Mouse (Mus musculus) right cerebral cortex, postnatal 14 days (tissue): ENCODE measurements around the gene Auts2.

Experiments used
- DNase-seq: peaks from one replicate; pipeline ENCODE4 v3.0.0; 2022

The Auts2 gene

DNA sequence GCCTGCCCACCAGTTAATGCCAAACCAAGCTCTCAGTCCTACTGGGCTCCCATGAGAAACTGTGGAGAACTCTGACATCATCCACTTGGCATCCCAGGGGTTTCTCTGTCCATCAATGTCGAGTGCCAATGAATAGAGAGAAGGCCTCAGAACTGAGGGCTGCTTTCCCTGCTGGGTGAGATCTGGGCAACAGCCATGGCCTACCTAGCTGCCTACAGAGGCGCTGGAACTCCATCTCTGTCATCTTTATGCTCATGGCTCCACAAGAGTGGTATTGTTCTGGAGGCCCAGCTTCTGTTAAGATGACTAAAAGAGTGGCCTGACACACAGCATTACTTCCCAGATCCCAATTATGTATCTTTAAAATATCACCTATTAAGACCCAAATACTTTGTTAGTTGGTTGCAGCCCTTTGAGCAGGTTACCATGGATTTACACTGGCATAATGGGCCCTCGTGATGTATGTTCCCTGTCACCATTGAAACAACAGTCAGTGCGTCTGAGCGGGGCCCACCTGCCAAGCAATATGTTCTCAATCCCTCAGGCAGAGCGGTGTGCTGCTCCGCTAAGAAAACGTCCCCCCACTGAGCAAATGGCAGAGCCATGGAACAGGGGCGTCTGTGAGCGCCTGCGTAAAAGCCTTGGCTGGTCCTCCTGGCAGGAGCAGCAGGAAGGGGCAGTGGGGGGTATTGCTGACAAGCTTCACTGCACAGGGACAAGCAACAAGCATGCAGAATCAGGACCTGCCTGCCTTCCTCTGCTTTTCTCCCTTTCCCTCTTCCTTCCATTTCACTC, 718.8 kb downstream of the Auts2 start:
- peak; percentile 16 for DNase-seq

DNA sequence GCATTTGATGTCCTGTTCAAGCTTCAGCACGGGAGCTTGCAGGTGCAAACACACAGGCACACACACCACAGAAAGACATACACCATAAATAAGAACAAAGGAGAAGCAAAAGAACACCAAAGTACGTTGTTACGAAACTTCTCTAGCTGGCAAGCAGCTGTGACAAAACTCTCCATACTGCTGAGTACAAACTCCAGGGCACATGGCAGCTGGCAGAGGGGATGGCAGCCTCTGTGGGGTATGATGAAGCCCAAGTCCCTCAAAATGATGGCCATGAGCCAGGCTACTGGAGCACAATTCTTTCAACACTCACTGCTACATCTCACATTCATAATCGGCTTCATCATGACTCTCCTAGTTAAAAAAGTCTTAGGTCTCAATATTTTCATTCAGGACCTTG, 721.7 kb downstream of the Auts2 start:
- no peak for DNase-seq

GRCm38 (mm10) chr5:131819251-131819691, 723.9 kb downstream of the Auts2 start:
- DNase-seq = peak; percentile 30

- no peak for DNase-seq
Observed at GRCm38 (mm10) chr5:131815498-131815897, 727.6 kb downstream of the Auts2 start.

- DNase-seq = no peak
Observed at GRCm38 (mm10) chr5:131814503-131815003, 728.6 kb downstream of the Auts2 start.

DNA sequence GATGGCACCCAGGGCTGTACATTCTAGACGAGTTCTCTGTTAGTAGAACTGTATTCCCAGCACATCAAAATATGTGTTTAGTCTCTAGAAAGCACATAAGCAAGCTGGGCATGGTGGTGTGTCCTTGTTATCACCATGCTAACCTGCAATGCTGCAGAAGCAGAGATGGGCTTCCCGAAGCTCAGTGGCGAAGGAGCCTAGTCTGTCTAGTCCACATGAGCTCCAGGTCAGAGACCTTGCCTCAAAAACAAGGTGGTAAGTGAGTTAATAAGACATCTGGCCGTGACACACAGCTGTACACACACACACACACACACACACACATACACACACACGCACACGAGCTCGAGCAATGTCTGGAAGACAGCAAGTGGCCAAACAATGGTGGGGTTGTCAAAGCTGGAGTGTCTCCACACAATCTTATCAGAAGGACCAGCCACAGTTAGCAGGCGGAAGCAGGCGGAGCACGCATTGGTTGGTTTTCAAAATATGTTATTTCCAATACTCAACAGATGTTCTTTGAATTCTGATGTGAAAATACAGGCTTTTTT, 729.1 kb downstream of the Auts2 start:
- DNase-seq = no peak

GRCm38 (mm10) chr5:131813331-131813781, 729.8 kb downstream of the Auts2 start:
- peak; percentile 35 for DNase-seq

GRCm38 (mm10) chr5:131812483-131813063, 730.6 kb downstream of the Auts2 start:
- no peak for DNase-seq

DNA sequence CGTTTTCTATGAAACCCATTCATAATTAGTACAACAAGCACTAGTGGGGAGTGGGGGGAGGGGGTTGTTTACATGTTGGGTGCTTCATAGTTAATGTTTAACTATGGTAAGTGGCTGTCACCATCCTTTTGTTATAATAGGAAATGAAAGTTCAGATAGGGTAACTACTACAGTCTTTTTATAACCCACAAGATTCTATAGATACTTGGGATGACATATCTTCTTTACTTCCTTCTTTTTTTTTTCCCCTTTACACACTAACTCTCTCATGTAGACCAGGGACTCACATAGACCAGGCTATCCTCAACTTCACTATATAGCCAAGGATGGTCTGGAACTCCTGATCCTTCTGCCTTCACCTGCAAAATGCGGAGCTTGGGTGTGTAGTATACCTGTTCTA, 736.8 kb downstream of the Auts2 start:
- no peak for DNase-seq

DNA sequence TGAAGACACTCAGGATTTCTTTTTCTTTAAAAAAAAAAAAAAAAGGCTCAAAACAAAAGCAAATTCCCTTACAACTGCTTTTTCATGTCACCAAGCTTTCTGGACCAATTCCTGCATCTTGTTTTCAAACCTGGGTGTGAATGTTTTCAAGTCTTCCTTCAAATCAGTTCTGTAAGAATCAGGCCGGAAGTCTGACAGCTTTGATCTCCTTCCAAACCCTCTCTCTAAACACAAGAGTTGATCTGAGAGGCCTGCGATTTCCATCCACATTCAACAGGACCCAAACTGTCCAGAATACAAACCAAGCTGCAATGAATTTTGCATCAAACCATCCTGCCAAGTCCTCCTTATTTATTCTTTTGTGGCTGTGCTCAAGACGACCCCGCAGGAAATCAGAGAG, 737.9 kb downstream of the Auts2 start:
- DNase-seq = no peak

GRCm38 (mm10) chr5:131803609-131804008, 739.5 kb downstream of the Auts2 start:
- DNase-seq = no peak

DNA sequence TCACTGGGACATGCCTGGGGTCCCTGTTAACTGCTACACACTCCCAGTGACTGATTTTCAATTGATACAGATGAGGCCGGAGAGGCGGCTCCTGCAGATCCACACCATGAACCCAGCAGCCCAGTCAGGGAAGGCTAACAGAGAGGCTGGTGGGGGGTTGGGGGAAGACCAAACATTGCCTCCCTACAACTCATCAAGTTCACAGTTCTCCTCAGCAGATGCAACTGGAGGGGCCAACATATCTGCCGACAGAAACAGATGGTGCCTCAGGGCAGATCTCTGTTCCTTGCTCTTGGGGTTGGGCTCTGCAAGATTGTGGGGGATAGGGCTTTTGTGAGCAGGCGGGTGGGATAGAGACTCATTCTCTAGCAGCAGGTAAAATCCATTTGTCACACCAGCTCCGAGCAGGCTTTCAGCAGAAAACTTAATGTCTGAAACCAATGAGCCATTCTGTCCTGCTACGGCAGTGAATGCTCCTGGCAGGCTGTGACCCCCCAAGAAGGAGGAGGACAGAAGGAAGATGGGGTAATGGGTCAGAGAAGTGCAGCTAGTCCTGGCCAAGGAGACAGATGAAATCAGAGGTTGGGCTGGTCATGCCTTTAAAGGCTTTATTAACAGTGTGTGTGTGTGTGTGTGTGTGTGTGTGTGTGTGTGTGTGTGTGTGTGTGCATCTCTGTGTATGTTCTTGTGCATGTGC, 740.7 kb downstream of the Auts2 start:
- DNase-seq = no peak

DNA sequence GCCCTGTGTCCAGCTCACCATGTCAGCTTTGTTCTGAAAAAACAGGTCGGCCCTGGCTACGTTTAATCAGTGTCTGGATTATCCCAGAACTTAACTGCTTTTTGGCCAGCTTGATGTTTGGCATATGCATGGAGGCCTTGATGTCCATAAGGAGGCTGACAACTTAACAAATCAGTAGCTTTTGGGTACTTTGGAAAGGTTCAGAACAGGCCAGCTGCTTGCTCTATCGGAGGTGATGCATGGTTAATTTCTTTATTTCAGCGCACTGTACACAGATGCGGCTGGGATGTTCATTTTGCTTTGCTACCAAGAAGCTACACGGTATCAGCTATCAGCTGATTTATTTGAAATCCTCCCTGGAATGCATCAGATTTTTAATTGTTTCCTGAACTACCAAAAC, 741.2 kb downstream of the Auts2 start:
- DNase-seq = no peak

DNA sequence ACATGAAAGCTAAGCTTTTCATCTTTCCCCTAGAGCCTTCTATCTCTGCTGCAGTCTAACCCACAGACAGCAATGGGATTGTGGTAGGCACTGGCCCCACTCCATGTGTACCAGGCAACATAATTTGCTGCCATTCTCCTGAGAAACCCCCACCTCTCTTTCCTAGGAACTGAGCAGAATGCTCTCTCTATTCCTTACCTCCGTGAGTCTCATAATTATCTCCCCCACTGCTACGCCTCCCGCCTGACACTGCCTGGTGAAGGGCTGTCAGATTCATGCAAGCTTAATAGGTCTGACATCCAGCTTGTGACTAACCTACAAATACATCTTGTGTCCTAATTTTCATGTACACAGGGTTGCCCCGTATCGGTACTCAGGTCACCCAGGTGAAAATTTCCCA, 744.8 kb downstream of the Auts2 start:
- DNase-seq = no peak

DNA sequence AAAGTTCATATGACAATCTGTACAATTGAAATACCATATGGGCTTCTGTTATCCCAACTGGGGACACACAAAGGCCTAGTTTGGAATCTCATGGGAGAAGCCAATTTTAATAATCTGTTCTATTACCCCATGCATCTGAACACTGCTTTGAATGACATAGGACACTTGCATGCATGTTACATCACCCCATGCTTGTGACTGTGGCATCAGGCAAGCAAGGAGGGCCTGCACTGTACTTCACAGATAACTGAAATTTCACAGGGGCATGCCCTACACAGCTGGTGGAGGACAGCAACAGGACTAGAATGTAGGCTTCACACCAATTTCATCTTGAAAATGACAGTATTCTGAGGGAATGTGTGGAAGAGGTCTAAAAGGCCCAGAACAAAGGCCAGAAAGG, 746.1 kb downstream of the Auts2 start:
- no peak for DNase-seq

DNA sequence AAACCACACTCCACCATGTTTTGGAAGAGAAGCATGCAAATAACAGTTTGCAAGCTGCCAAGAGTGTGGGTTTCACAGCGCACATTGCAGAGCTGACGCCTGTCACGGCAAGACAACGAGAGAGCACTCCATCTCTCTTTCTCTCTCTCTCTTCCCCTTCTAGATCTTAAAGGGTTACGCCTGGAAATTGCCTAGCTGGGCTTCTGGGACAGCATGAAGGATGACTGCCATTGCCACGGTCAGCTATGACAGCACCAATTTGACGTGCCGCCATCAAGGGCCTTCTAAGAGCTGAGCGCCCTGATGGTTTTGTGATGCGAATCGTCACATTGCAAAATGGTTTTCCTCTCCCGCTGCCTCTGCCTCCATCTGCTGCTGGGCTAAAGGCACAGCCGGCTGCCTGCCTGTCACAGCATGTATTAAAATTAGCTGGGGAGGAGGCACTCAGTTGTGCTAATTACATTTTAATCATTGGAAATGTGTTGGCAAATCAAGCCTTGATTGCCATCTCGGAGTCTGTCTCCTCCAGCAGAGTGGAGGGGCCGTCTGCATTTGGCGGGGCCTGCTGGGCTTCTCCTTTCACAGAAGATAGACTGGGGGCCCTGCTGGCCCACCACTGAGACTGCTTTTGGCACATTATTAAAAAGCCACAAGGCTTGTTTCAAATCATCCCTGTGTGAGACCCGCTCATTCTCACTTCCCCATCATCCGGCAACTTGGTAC, 748.6 kb downstream of the Auts2 start:
- peak; percentile 52 for DNase-seq

- DNase-seq = no peak
Observed at GRCm38 (mm10) chr5:131789601-131790000, 753.5 kb downstream of the Auts2 start.

DNA sequence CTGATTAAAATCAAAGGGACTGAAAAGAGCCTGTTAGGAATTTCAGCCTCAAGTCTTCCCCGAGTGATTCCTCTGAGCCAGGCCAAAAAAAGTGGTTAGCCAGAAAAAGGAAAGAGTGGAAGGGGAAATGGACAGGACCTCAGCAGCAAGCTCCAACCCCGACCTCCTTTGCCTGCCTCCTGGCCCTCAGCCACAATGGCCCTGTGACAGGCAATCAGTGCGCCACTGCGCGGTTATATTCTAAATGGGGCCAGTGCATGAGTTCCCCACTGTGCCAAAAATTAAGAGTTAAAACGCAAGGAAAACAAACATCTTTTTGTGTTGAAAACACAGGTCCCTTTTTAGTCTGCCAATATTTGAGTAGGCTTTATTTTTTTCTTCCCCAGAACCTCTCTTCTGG, 755.1 kb downstream of the Auts2 start:
- no peak for DNase-seq

DNA sequence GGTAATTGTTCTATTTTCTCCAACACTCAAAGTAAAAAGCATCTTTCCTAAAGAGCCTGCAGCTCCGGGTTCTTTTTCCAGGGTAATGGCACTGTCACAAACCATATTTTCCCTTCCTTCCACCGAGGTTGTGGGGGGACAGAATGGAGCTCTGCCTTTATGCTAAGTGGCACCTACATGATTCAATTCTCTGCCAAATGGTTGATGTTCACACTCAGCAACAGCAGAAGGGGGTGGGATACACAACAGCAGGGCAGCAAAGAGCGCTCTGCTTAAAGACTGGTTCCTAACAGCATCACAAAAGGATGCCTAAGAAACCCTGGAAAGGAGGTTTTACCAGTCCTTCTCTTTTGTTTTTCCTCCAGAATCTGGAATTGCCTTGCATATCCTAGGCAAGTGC, 759.9 kb downstream of the Auts2 start:
- no peak for DNase-seq

- no peak for DNase-seq
Observed at GRCm38 (mm10) chr5:131781063-131781462, 762.1 kb downstream of the Auts2 start.

DNA sequence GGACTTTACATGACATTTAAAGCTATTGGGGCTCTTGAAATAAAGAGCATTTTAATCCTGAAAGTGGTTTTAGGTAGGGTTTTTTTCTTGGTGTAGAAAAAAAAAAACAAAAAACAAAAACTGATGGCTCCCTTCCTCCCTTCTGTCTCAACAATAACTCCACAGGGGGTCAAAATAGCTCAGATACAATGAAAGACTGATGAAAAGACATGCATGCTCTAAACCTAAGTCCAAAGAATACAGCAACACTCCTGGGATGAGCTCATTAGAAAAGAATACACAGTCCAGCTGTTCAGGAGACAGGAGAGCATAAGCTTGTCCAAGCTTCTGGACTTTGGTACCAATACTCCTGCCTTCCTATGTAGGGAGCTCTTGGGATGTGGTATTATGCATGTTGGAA, 764.0 kb downstream of the Auts2 start:
- DNase-seq = no peak

DNA sequence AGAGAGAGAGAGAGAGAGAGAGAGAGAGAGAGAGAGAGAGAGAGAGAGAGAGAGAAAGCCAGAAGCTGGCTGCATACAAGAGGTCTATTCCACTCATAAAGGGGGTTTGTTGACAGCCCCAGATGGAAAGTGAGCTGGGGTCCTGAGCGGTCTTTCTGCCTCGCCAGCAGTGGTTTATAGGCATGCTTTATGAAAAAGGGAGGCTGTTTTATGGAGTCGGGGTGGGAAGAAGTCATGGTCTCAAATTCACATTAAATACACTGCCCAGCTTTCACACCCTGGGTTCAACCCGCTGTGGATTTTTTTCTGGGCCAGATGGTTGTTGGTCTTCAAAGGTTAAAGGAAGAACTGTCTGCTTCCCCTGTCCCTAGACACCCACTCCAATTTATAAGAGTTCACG, 767.5 kb downstream of the Auts2 start:
- no peak for DNase-seq

- DNase-seq = no peak
Observed at GRCm38 (mm10) chr5:131775222-131775621, 767.9 kb downstream of the Auts2 start.
